Mouse (Mus musculus) MEL (cell line): ENCODE data around the gene Olfr429. TPM values are rescaled to one million over a fixed set of nuclear protein-coding genes. Genes with fewer than 3 reads are reported as not detected.

ENCODE experiments used
- DNase-seq: peaks from one replicate; pipeline ENCODE4 v3.0.0; 2011; ENCODE audit warnings: low read depth, low spot score
- H3K27ac ChIP-seq: 2 replicates; pipeline ENCODE4 v1.5.1; 2012; ENCODE audit warnings: low read depth, mild to moderate bottlenecking, control low read depth, low read length, moderate library complexity; ENCODE audit not compliant: control insufficient read depth
- H3K27me3 ChIP-seq, 2 experiments: fragments of 150-350 bp in 1 of 2; sonication (generic) in 1 of 2; 2 replicates each; pipeline ENCODE4 v1.6.1; 2012; ENCODE audit warnings: low read length in 2 of 2, mild to moderate bottlenecking in 2 of 2, improper control_type of control experiment in 1 of 2, moderate library complexity in 1 of 2; ENCODE audit not compliant: insufficient read depth in 2 of 2, control insufficient read depth in 1 of 2
- H3K36me3 ChIP-seq, 2 experiments: 2 replicates each; pipeline ENCODE4 v1.6.1; 2012 to 2014; ENCODE audit warnings: low read length in 2 of 2, improper control_type of control experiment in 1 of 2, inconsistent platforms in 1 of 2, mild to moderate bottlenecking in 1 of 2; ENCODE audit not compliant: insufficient read depth in 2 of 2, control insufficient read depth in 1 of 2
- H3K4me1 ChIP-seq, 2 experiments: fragments of 150-350 bp in 1 of 2; sonication (generic) in 1 of 2; 2 replicates each; pipeline ENCODE4 v1.6.1; 2012; ENCODE audit warnings: low read length in 2 of 2, improper control_type of control experiment in 1 of 2, mild to moderate bottlenecking in 1 of 2; ENCODE audit not compliant: insufficient read depth in 2 of 2, control insufficient read depth in 1 of 2
- H3K4me3 ChIP-seq, 2 experiments: fragments of 150-350 bp in 1 of 2; sonication (generic) in 1 of 2; 2 replicates each; pipeline ENCODE4 v1.5.1; 2012; ENCODE audit warnings: low read depth in 2 of 2, low read length in 2 of 2, mild to moderate bottlenecking in 2 of 2, moderate library complexity in 2 of 2, control low read depth in 1 of 2, improper control_type of control experiment in 1 of 2; ENCODE audit not compliant: control insufficient read depth in 1 of 2, insufficient read depth in 1 of 2
- H3K79me2 ChIP-seq: 2 replicates; pipeline ENCODE4 v1.6.1; 2012; ENCODE audit warnings: mild to moderate bottlenecking, low read length, moderate library complexity; ENCODE audit not compliant: control insufficient read depth, poor library complexity, insufficient read depth
- H3K9ac ChIP-seq: 2 replicates; pipeline ENCODE4 v1.6.1; 2012; ENCODE audit warnings: low read depth, mild to moderate bottlenecking, control low read depth, low read length, moderate library complexity; ENCODE audit not compliant: control insufficient read depth, poor library complexity, severe bottlenecking
- H3K9me3 ChIP-seq: fragments of 150-350 bp; sonication (generic); replicated peaks from 2 replicates; pipeline ENCODE4 v1.6.1; 2012; ENCODE audit warnings: mild to moderate bottlenecking, low read length, improper control_type of control experiment, moderate library complexity; ENCODE audit not compliant: insufficient read depth
- CHD2 ChIP-seq: IDR thresholded peaks from 2 replicates; pipeline ENCODE4 v1.6.1; 2011; ENCODE audit warnings: low read length, improper control_type of control experiment
- ETS1 ChIP-seq: IDR thresholded peaks from 2 replicates; pipeline ENCODE4 v1.6.1; 2012; ENCODE audit warnings: low read depth, mild to moderate bottlenecking, inconsistent platforms, low read length, improper control_type of control experiment, moderate library complexity
- GABPA ChIP-seq: IDR thresholded peaks from 2 replicates; pipeline ENCODE4 v1.6.1; 2012; ENCODE audit warnings: low read depth, mild to moderate bottlenecking, inconsistent platforms, low read length, improper control_type of control experiment, moderate library complexity
- GATA1 ChIP-seq: IDR thresholded peaks from 2 replicates; pipeline ENCODE4 v1.6.1; 2011; ENCODE audit warnings: low read depth, low read length, improper control_type of control experiment
- HCFC1 ChIP-seq: IDR thresholded peaks from 2 replicates; pipeline ENCODE4 v1.6.1; 2012; ENCODE audit warnings: low read depth, mild to moderate bottlenecking, inconsistent platforms, low read length, improper control_type of control experiment, moderate library complexity
- JUND ChIP-seq: IDR thresholded peaks from 2 replicates; pipeline ENCODE4 v1.6.1; 2011; ENCODE audit warnings: low read depth, mild to moderate bottlenecking, improper control_type of control experiment, low read length
- KAT2A ChIP-seq: conservative IDR thresholded peaks from 2 replicates; pipeline ENCODE4 v1.6.1; 2012; ENCODE audit warnings: low read depth, low read length, improper control_type of control experiment, inconsistent platforms
- MAFK ChIP-seq: IDR thresholded peaks from 2 replicates; pipeline ENCODE4 v1.6.1; 2011; ENCODE audit warnings: low read depth, mild to moderate bottlenecking, low read length, improper control_type of control experiment, borderline replicate concordance
- MXI1 ChIP-seq: IDR thresholded peaks from 2 replicates; pipeline ENCODE4 v1.6.1; 2011; ENCODE audit warnings: mild to moderate bottlenecking, low read depth, low read length, improper control_type of control experiment
- MYB ChIP-seq: IDR thresholded peaks from 2 replicates; pipeline ENCODE4 v1.6.1; 2011; ENCODE audit warnings: mild to moderate bottlenecking, low read depth, low read length, improper control_type of control experiment
- NRF1 ChIP-seq: IDR thresholded peaks from 2 replicates; pipeline ENCODE4 v1.6.1; 2014; ENCODE audit warnings: low read depth, mild to moderate bottlenecking, inconsistent platforms, low read length, improper control_type of control experiment, moderate library complexity; ENCODE audit not compliant: poor library complexity, insufficient read depth, severe bottlenecking
- POLR2AphosphoS2 ChIP-seq: IDR thresholded peaks from 2 replicates; pipeline ENCODE4 v1.6.1; 2011; ENCODE audit warnings: low read length, improper control_type of control experiment
- RAD21 ChIP-seq: IDR thresholded peaks from 2 replicates; pipeline ENCODE4 v1.6.1; 2011; ENCODE audit warnings: mild to moderate bottlenecking, low read depth, low read length, improper control_type of control experiment
- SIN3A ChIP-seq: IDR thresholded peaks from 2 replicates; pipeline ENCODE4 v1.6.1; 2012; ENCODE audit warnings: low read length, improper control_type of control experiment, inconsistent platforms
- SMC3 ChIP-seq: IDR thresholded peaks from 2 replicates; pipeline ENCODE4 v1.6.1; 2011; ENCODE audit warnings: low read depth, low read length, improper control_type of control experiment
- UBTF ChIP-seq: IDR thresholded peaks from 2 replicates; pipeline ENCODE4 v1.6.1; 2012; ENCODE audit warnings: low read depth, mild to moderate bottlenecking, inconsistent platforms, low read length, improper control_type of control experiment, moderate library complexity, borderline replicate concordance; ENCODE audit not compliant: insufficient read depth
- USF2 ChIP-seq, 2 experiments: IDR thresholded peaks; 2 replicates each; pipeline ENCODE4 v1.6.1; 2011 to 2012; ENCODE audit warnings: improper control_type of control experiment in 2 of 2, low read length in 2 of 2, borderline replicate concordance in 1 of 2, inconsistent platforms in 1 of 2, low read depth in 1 of 2, mild to moderate bottlenecking in 1 of 2; ENCODE audit not compliant: insufficient read depth in 1 of 2
- ZC3H11A ChIP-seq: IDR thresholded peaks from 2 replicates; pipeline ENCODE4 v1.6.1; 2012; ENCODE audit warnings: low read depth, mild to moderate bottlenecking, inconsistent platforms, low read length, improper control_type of control experiment
- ZKSCAN1 ChIP-seq: IDR thresholded peaks from 2 replicates; pipeline ENCODE4 v1.6.1; 2012; ENCODE audit warnings: low read depth, mild to moderate bottlenecking, inconsistent platforms, low read length, improper control_type of control experiment, moderate library complexity
- ZMIZ1 ChIP-seq: IDR thresholded peaks from 2 replicates; pipeline ENCODE4 v1.6.1; 2012; ENCODE audit warnings: low read depth, mild to moderate bottlenecking, inconsistent platforms, low read length, improper control_type of control experiment, moderate library complexity
- ZNF384 ChIP-seq: IDR thresholded peaks from 2 replicates; pipeline ENCODE4 v1.6.1; 2012; ENCODE audit warnings: low read depth, mild to moderate bottlenecking, inconsistent platforms, low read length, improper control_type of control experiment
- polyA plus RNA-seq, 2 experiments: library from polyadenylated mRNA; stranded (reverse) in 1 of 2; unstranded in 1 of 2; fragments of >175 nt in 1 of 2; fragments of >200 nt in 1 of 2; gene quantifications; 2 replicates each; pipeline versions ENCODE4 v1.2.1 to v1.2.4; 2012; ENCODE audit warnings: low replicate concordance in 2 of 2, low read depth in 1 of 2; ENCODE audit not compliant: insufficient read length in 2 of 2, insufficient read depth in 1 of 2, missing spikeins in 1 of 2
- total RNA-seq: library from RNA; depleted of rRNA; stranded (reverse); fragments of 300-350 nt; gene quantifications from 2 replicates; pipeline ENCODE4 v1.2.3, GENCODE M21; 2012

The Olfr429 gene
- total and polyA plus RNA-seq, 3 experiments = not detected

DNA sequence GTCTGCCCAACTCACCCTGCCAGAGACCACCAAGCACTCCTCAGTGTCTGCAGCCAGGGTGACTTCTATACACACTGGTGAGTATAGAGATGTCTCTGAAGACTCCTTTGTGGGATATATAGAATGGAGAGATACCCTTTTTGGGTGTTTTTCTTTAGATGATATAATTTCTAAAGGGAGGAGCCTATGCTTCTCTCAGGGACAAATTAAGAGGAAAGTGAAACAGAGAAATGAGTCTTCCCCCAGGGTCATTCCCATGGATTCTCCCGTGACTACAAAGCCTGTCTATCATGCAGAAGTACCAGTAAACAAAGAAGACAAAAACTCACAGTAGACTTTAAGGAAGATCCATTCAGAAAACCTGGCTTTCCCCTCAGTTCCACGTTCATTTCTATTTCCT, 36.9 kb downstream of the Olfr429 start, which contains the start of gene Olfr231:
Olfr231 (minus strand) TSS at position 101 of the 400 bp plus-strand sequence.
- Histone ChIP-seq H3K27me3 (no peaks in the 10 kb centered on the region; a peak in 2 of 4 replicates), H3K36me3 (no peaks in the 10 kb centered on the region), H3K4me1 (no peaks in the 10 kb centered on the region), H3K27ac (no peak within 1 kb of the TSS), H3K4me3 (no peak within 1 kb of the TSS), H3K9me3 (no peaks in the 10 kb centered on the region), H3K9ac (no peak within 1 kb of the TSS), H3K79me2 (no peaks in the 10 kb centered on the region)
- DNase-seq = no peak
- TF ChIP-seq GABPA = no peak
- no peak for TF ChIP-seq ZMIZ1
- no peak for TF ChIP-seq ZKSCAN1
- TF ChIP-seq UBTF = no peak
- no peak for TF ChIP-seq ETS1
- TF ChIP-seq ZNF384 = no peak
- TF ChIP-seq CHD2 = no peak
- TF ChIP-seq MXI1 = no peak
- no peak for TF ChIP-seq MYB
- TF ChIP-seq SIN3A = no peak

DNA sequence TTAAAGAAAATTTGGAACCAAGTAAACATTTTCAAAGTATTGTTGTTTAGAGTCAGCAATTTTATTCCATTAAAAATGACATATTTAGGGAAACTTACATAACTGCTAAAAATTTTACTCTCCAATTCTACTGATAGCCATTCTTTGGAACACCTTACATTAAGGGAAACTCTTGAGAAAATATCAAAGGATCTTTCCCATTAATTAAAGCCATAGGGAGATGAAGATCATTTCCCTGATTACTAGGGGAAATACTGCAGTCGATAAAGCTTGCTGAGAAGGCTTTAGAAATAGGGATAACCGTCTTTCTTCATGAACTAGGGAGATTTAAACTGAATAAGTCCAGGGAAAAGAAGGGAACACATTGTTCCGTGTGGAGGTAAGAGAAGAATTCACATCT, 47.1 kb downstream of the Olfr429 start, which contains the start of gene Olfr424:
Olfr424 (plus strand) TSS at position 301 of the 400 bp plus-strand sequence.
- TF ChIP-seq JUND (no peak), ETS1 (no peak), ZC3H11A (no peak), UBTF (no peak), SMC3 (no peak), MAFK (no peak), RAD21 (no peak)
- Histone ChIP-seq H3K27me3 (no peaks in the 10 kb centered on the region), H3K27ac (no peak within 1 kb of the TSS), H3K9ac (no peak within 1 kb of the TSS), H3K9me3 (no peaks in the 10 kb centered on the region), H3K4me1 (no peaks in the 10 kb centered on the region), H3K4me3 (no peak within 1 kb of the TSS), H3K36me3 (no peaks in the 10 kb centered on the region), H3K79me2 (no peaks in the 10 kb centered on the region)
- DNase-seq = no peak

DNA sequence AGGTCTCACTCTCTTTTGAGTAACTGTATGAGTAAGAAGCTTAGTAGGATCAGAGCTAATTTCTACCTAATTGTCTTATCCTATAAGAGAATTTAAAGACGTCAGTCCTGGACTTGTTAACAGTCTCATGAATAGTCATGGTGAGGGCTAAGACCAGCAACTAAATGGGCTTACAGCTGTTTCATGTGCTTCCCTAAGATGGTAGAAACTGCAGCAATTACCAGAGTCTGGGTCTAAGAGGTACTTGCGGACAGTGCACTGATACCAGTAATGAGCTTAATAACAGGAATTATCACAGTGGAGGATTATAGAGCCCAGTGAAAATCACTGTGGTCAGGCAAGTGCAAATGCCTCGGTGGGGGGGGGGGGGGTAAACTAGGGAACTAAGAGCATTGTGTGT, 47.9 kb downstream of the Olfr429 start:
- no peak for DNase-seq
- TF ChIP-seq NRF1 (no peak), POLR2AphosphoS2 (no peak), GATA1 (no peak), ZKSCAN1 (no peak), HCFC1 (no peak), USF2 (IDR thresholded peaks at IDR 0.05; ENCODE audit: borderline replicate concordance in 1 of 2, insufficient read depth in 1 of 2, low read depth in 1 of 2, low read length in 2 of 2) (no peak), KAT2A (no peak)
- Histone ChIP-seq H3K27me3 (no peaks in the 10 kb centered on the region), H3K36me3 (no peaks in the 10 kb centered on the region), H3K4me1 (no peaks in the 10 kb centered on the region), H3K4me3 (no peak overlapping the region), H3K9ac (no peak overlapping the region), H3K79me2 (no peaks in the 10 kb centered on the region), H3K27ac (no peak overlapping the region), H3K9me3 (no peaks in the 10 kb centered on the region)
